Mouse (Mus musculus) kidney, embryonic 15.5 days (tissue): Measurements from ENCODE around the gene Cherp. TPM values are rescaled to one million over a fixed set of nuclear protein-coding genes. Genes with fewer than 3 reads are reported as not detected.

Source experiments
- ATAC-seq: fragments of 200-750 bp; cut with Nextera tagmentation; replicated peaks from 2 replicates; pipeline ENCODE4 v1.8.0; 2017; ENCODE audit warnings: moderate TSS enrichment; ENCODE audit not compliant: low FRiP score
- H3K27ac ChIP-seq: fragments of 300-500 bp; sonication (generic); 2 replicates; pipeline ENCODE4 v1.5.1; 2015; ENCODE audit warnings: mild to moderate bottlenecking, inconsistent platforms
- H3K27me3 ChIP-seq: fragments of 300-500 bp; sonication (generic); 2 replicates; pipeline ENCODE4 v1.6.1; 2015; ENCODE audit warnings: inconsistent platforms
- H3K36me3 ChIP-seq: fragments of 300-500 bp; sonication (generic); 2 replicates; pipeline ENCODE4 v1.6.1; 2015; ENCODE audit warnings: inconsistent platforms
- H3K4me1 ChIP-seq: fragments of 300-500 bp; sonication (generic); 2 replicates; pipeline ENCODE4 v1.6.1; 2015; ENCODE audit warnings: inconsistent platforms
- H3K4me2 ChIP-seq: fragments of 300-500 bp; sonication (generic); 2 replicates; pipeline ENCODE4 v1.6.1; 2015; ENCODE audit warnings: moderate library complexity, mild to moderate bottlenecking, inconsistent platforms
- H3K4me3 ChIP-seq: fragments of 300-500 bp; sonication (generic); replicated peaks from 2 replicates; pipeline ENCODE4 v1.5.1; 2015; ENCODE audit warnings: mild to moderate bottlenecking, inconsistent platforms
- H3K9ac ChIP-seq: fragments of 300-500 bp; sonication (generic); 2 replicates; pipeline ENCODE4 v1.6.1; 2015; ENCODE audit warnings: mild to moderate bottlenecking, inconsistent platforms
- H3K9me3 ChIP-seq: fragments of 300-500 bp; sonication (generic); replicated peaks from 2 replicates; pipeline ENCODE4 v1.6.1; 2016; ENCODE audit warnings: inconsistent platforms
- WGBS: fragments of 180-500 bp; shearing (Covaris S2); methylation state at CpG from one replicate; pipeline ENCODE4 v1.1.7; 2015; ENCODE audit warnings: mixed read lengths; 5-methylcytosine and 5-hydroxymethylcytosine counted together
- polyA plus RNA-seq: library from polyadenylated mRNA; unstranded; fragments of >200 nt; fragmentation: Nextera tagmentation; extraction: Ambion mirVana; gene quantifications from 2 replicates; pipeline ENCODE4 v1.2.1, GENCODE M21; 2015

Gene Cherp
- polyA plus RNA-seq, 1 experiment from 2014 or later, result 77.2 TPM

DNA sequence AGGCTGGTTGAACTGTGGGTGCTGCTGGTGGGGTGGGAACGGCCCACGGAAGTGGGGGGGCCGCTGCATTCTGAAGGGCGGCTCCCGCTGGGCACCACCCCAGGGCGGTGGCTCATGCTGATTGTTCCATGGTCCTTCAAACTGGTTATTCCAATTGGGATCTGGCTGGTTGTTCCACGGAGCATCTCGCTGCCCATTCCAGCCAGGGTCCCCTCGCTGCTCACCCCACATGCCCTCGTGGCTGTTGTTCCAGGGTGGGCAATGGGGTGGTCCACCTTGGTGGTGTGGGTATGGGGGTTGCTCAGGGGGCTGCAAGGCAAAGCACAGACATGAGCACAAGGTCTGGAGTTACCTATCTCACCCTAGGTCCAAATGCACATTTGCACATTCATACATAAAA is 10.8 kb downstream of the Cherp start:
- Histone ChIP-seq H3K4me2 (no peak overlapping the region), H3K27ac (no peak overlapping the region), H3K4me1 (no peaks in the 10 kb centered on the region), H3K9me3 (no peaks in the 10 kb centered on the region), H3K4me3 (no peak overlapping the region), H3K9ac (no peak overlapping the region), H3K36me3 (peaks cover 100% of the 10 kb centered on the region), H3K27me3 (no peaks in the 10 kb centered on the region)
- ATAC-seq, result no peak
- WGBS, result 93% methylated on average over 10 of the region's 10 CpGs

DNA sequence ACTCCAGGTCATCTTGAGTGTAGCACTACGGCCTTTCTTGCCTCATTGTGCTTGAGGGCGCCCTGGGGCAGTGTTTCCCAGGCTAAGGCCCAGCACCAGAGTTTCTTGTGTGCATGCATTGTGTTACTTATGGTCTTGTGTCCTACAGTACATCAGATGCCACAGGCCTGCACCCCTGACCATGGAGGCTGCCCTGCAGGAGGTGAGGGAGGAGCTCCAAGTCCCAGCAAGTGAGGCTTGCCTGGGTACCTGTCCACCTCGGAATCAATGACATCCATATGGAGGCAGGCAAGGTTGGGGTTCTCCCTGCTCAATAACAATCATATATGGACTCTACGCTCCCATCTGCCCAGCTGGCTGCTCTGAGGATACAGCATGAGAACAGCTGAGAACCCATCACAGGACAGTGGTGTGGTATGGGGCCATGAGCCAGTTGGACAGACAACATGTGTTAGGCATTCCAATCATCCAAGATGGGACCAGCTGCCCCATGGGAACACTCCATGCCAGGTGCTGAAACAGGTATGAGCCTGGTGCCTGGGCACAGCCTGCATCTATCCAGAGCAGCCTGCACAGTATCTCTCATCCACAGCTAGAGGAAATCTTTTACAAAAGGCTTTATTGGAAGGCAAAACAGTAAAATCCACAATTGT is 15.0 kb downstream of the Cherp start:
- Histone ChIP-seq H3K27ac (no peak overlapping the region), H3K36me3 (peaks cover 83% of the 10 kb centered on the region), H3K4me2 (no peak overlapping the region), H3K9ac (no peak overlapping the region), H3K27me3 (no peaks in the 10 kb centered on the region), H3K9me3 (no peaks in the 10 kb centered on the region), H3K4me1 (no peaks in the 10 kb centered on the region), H3K4me3 (no peak overlapping the region)
- ATAC-seq, result no peak
- WGBS, result 91% methylated on average over 4 of the region's 4 CpGs

DNA sequence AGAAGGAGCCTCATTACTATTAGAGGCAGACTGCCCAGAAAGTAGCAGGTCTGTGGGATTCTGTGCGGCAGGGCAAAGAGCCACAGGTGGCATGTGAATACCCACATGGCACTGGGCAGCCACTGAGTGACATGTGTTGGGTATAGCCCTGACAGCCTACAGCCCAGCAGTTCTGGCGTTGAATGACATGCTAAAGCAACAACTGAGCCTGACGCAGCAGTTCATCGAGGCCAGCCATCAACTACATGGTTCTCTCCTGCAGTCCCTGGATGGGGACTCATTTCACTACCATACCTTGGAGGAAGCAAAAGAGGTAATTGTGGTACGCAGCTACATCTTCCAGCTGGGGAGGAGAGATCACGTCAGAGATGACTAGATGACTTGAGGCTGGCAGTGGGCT is 16.6 kb downstream of the Cherp start:
- no peak for ATAC-seq
- peaks cover 83% of the 10 kb centered on the region for H3K36me3 ChIP-seq
- WGBS, result 89% methylated on average over 6 of the region's 6 CpGs
- no peak overlapping the region for H3K9ac ChIP-seq
- H3K27me3 ChIP-seq, result no peaks in the 10 kb centered on the region
- H3K4me3 ChIP-seq, result no peak overlapping the region
- H3K9me3 ChIP-seq, result no peaks in the 10 kb centered on the region
- no peak overlapping the region for H3K4me2 ChIP-seq
- no peaks in the 10 kb centered on the region for H3K4me1 ChIP-seq
- no peak overlapping the region for H3K27ac ChIP-seq

DNA sequence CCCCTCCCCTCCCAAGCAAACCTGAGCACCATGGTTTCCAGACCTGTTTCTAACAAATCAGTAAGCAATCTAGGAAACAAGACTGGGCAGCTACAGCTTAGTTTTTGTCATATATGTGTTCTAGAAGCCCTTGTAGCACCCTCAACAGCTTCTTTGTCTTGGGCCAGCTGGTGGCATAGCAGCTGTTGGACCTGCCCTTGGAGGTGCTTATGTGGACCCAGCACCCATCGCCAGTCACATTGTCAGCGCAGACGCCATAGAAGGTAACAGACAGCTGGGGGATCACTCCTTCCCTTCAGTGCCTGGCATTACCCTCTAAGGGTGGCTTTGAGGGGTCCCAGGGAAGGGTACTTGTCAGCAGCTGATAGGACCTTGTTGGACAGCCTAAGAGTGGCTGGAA is 17.2 kb downstream of the Cherp start:
- H3K4me1 ChIP-seq, result no peaks in the 10 kb centered on the region
- no peak for ATAC-seq
- 91% methylated on average over 3 of the region's 3 CpGs for WGBS
- H3K27me3 ChIP-seq, result no peaks in the 10 kb centered on the region
- no peak overlapping the region for H3K4me3 ChIP-seq
- H3K9ac ChIP-seq, result no peak overlapping the region
- no peaks in the 10 kb centered on the region for H3K9me3 ChIP-seq
- H3K36me3 ChIP-seq, result peaks cover 83% of the 10 kb centered on the region
- no peak overlapping the region for H3K4me2 ChIP-seq
- no peak overlapping the region for H3K27ac ChIP-seq

DNA sequence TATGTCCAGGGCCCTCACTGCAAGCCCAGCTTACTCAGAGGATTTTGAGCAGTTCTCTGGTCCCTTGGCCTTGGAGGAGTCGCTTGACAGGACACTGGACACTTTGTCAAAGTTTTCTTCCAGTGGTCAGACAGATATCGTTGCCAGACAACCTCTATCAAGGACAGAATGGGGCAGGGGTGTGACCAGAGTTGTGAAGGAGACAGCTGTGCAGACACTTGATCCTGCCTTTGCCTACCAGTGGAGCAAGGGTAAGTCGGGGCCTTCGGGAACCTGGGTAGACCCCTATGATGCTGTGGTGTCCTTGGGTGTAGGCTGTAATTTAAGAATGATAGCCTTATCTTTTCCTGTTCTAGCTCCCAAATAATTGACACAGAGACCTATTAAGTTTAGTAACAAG is 19.7 kb downstream of the Cherp start:
- no peak overlapping the region for H3K9ac ChIP-seq
- 86% methylated on average over 4 of the region's 4 CpGs for WGBS
- H3K27ac ChIP-seq, result no peak overlapping the region
- no peak overlapping the region for H3K4me3 ChIP-seq
- H3K36me3 ChIP-seq, result peaks cover 82% of the 10 kb centered on the region
- H3K4me2 ChIP-seq, result no peak overlapping the region
- no peaks in the 10 kb centered on the region for H3K4me1 ChIP-seq
- H3K27me3 ChIP-seq, result no peaks in the 10 kb centered on the region
- H3K9me3 ChIP-seq, result no peaks in the 10 kb centered on the region
- ATAC-seq, result no peak

DNA sequence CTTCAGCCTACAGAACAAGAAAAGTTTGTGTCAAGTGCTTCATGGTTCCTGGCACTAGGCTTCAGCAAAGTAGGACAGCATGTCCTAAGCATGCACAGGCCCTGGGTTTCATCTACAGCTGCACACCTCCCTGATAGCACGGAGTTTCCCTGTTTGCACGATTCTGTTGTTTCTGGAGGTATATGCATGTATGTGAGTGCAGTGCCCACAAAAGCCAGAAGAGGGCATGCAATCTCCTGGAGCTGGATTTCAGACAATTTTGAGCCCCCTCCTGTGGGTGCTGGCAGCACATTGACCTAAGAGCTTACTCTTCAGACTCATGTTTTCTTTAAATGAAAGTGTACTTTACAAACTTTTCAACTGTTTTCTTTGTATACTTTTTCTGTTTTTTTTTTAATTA is 21.1 kb downstream of the Cherp start:
- no peaks in the 10 kb centered on the region for H3K9me3 ChIP-seq
- H3K36me3 ChIP-seq, result peaks cover 82% of the 10 kb centered on the region
- 98% methylated on average over 2 of the region's 2 CpGs for WGBS
- H3K27me3 ChIP-seq, result no peaks in the 10 kb centered on the region
- H3K9ac ChIP-seq, result no peak overlapping the region
- no peak overlapping the region for H3K4me2 ChIP-seq
- ATAC-seq, result no peak
- no peak overlapping the region for H3K27ac ChIP-seq
- H3K4me3 ChIP-seq, result no peak overlapping the region
- no peaks in the 10 kb centered on the region for H3K4me1 ChIP-seq

DNA sequence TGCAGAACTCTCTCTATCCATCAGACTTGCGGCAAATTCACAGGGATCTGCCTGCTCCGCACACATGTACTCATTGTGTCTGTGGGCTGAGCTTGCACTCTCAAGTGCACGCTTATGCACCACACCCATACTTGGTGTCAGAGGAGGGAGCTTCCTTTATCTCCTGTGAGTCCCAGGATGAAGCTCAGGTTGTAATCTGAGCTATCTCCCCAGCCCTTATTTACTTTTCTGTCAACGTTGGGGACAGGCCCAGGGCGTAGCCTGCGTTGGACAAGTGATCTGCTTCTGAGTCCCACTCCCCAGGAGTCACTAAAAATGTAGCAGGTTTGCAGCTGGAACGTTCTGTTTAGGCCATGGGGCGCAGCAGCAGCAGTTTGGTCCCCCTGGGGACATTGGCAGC is 23.5 kb downstream of the Cherp start:
- Histone ChIP-seq H3K4me3 (no peak overlapping the region), H3K4me1 (no peaks in the 10 kb centered on the region), H3K27me3 (no peaks in the 10 kb centered on the region), H3K36me3 (peaks cover 82% of the 10 kb centered on the region), H3K27ac (no peak overlapping the region), H3K9ac (no peak overlapping the region), H3K9me3 (no peaks in the 10 kb centered on the region), H3K4me2 (no peak overlapping the region)
- WGBS, result 77% methylated on average over 8 of the region's 8 CpGs
- ATAC-seq, result no peak

DNA sequence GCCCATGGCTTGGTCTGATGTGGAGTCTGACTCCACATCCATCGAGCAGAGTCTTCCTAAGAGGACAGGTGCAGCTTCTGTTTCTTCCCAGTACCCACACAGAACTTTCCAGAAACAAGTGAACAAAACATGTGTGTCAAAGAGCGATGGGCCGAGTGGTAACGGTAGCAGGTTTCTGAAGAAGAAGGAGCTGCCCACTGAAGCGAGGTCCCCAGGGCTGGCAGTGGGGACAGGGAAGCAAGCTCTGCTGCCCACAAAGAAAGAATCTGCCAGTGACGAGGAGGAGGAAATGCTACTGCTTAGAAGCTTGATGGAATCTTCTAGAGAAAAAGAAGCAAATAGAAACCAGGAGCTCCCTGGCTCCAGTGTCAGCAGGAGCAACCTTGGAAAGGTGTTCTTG is 30.0 kb downstream of the Cherp start:
- Histone ChIP-seq H3K36me3 (peaks cover 27% of the 10 kb centered on the region), H3K27me3 (no peaks in the 10 kb centered on the region), H3K27ac (no peak overlapping the region), H3K4me3 (no peak overlapping the region), H3K4me1 (peaks cover 19% of the 10 kb centered on the region), H3K4me2 (0 out of 2 replicates have a peak overlapping the region, but pooled peaks have one; percentile 7), H3K9me3 (no peaks in the 10 kb centered on the region), H3K9ac (no peak overlapping the region)
- WGBS, result 89% methylated on average over 6 of the region's 6 CpGs
- ATAC-seq, result no peak

DNA sequence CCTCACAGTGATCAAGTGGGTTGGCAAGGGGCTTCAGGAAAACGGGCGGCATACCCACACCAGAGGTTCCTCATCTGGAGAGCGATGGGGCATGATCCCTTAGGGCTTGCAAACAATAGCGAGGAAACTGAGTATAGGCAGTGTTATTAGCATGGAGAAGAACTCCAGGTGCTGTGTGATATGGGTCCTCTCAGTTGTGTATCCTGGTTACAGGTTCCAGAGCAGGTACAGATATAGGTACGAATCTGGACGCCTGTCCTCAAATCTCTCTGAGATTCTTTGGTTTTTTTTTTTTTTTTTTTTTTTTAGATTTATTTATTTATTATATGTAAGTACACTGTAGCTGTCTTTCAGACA is 31.1 kb downstream of the Cherp start:
- Histone ChIP-seq H3K9me3 (no peaks in the 10 kb centered on the region), H3K4me1 (peaks cover 19% of the 10 kb centered on the region), H3K36me3 (peaks cover 16% of the 10 kb centered on the region), H3K4me2 (peak overlapping the region; percentile 73), H3K27me3 (no peaks in the 10 kb centered on the region), H3K4me3 (peak overlapping the region; percentile 50), H3K27ac (no peak overlapping the region), H3K9ac (peak overlapping the region; percentile 61)
- peak; percentile 63 for ATAC-seq
- 45% methylated on average over 6 of the region's 6 CpGs for WGBS

DNA sequence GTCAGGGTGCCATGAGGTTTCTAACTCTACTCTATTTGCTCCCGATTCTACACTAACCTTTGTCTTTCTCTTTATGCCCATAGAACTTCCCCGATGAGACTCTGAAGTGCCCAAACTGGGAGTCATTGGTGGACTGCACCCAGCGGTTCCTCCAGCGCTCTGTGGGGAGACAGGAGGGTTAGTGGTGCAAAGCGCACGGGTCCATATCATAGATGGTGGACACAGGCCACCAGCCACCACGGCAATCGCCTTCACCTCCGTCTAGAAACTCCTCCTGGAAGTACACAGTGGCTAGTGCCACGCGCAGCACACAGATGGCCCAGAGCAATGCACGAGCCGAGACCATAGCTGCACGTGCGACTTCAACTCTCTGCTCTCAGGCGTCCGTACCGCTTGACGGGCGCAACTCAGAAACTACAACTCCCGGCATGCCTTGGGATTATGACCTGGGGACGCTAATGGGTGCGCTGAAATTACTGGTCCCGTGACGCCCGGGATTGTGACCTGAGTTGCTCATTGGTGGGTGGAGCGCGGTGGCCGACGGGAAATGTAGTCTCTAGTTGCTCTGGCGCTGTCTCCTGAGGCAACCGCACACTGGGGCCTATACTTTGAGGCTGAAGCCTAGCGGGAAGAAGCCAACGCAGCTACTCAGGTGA is 31.6 kb downstream of the Cherp start, which contains the start of the genes Calr3 and 1700030K09Rik:
Gene Calr3, minus strand, starts transcription at position 533 of the 656 bp plus-strand sequence.
Gene 1700030K09Rik, plus strand, starts transcription at position 543 of the 656 bp plus-strand sequence.
- Histone ChIP-seq H3K4me3 (peak within 1 kb of the TSS; percentile 50), H3K9me3 (no peaks in the 10 kb centered on the region), H3K4me1 (peaks cover 19% of the 10 kb centered on the region), H3K27me3 (no peaks in the 10 kb centered on the region), H3K27ac (no peak within 1 kb of the TSS), H3K9ac (peak within 1 kb of the TSS; percentile 61), H3K36me3 (peaks cover 11% of the 10 kb centered on the region), H3K4me2 (peak within 1 kb of the TSS; percentile 73)
- ATAC-seq, result peak; percentile 100
- WGBS, result 6% methylated on average over 34 of the region's 34 CpGs

DNA sequence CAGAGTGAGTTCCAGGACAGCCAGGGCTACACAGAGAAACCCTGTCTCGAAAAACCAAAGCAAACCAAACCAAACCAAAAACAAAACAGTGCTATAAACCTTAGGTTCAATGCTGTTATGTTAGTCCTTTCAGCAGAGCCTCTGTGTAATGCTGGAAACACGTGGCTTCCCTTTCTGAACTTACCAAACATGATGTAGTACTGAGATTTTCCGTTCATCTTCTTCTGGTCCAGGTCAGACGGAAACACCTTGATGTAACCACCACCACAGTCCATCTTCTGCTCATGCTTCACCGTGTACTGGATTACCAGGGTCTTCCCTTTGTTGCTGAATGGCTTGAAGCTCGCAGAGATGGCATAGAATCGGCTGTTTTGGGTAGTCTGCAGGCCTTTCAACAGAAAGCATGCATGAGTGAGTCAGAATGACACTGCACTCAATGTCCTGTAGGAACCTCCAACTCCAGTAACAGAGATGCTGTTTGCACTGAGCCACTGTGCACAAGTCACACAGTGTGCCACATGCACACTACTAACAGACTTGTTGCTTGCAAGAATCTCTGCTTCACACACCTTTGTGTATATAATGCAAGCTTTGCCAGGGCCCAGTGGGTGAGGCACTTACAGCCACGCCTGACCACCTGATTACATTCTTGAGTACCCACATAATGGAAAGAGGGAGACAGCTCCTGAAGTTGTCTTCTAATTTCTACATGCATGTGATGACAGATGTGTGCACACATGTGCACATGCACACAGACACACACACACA is 36.6 kb downstream of the Cherp start:
- no peak overlapping the region for H3K27ac ChIP-seq
- H3K9ac ChIP-seq, result no peak overlapping the region
- 79% methylated on average over 8 of the region's 8 CpGs for WGBS
- no peaks in the 10 kb centered on the region for H3K27me3 ChIP-seq
- no peaks in the 10 kb centered on the region for H3K9me3 ChIP-seq
- H3K4me2 ChIP-seq, result no peak overlapping the region
- H3K4me3 ChIP-seq, result no peak overlapping the region
- no peaks in the 10 kb centered on the region for H3K36me3 ChIP-seq
- no peak for ATAC-seq
- peaks cover 7% of the 10 kb centered on the region for H3K4me1 ChIP-seq

DNA sequence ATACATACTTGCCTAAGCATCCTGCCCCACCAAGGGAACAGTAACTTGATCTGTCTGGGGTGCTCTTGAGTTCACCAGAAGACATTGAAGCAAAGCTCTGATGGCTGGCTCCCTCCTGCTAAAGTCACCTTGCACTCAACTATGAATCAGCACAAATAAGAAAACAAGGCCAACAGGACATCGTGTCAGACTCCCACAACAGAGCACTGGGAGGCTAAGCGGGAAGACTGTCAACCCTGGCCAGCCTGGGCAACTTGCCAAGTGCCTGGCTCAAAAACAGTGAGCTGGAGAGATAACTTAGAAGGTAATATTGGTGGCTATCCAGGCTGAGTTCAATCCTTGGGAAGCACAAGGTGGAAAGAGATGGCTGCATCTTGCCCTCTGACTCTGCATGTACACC is 40.1 kb downstream of the Cherp start:
- 21% methylated on average over 2 of the region's 2 CpGs for WGBS
- no peak overlapping the region for H3K4me3 ChIP-seq
- H3K9me3 ChIP-seq, result no peaks in the 10 kb centered on the region
- H3K36me3 ChIP-seq, result no peaks in the 10 kb centered on the region
- no peak overlapping the region for H3K9ac ChIP-seq
- no peak overlapping the region for H3K4me2 ChIP-seq
- no peak for ATAC-seq
- no peak overlapping the region for H3K27ac ChIP-seq
- 0 out of 2 replicates have a peak, but pooled peaks cover 3% of the 10 kb centered on the region for H3K4me1 ChIP-seq
- no peaks in the 10 kb centered on the region for H3K27me3 ChIP-seq
